Mouse (Mus musculus) forebrain, postnatal 0 days (tissue): ENCODE measurements at regions not wholly inside any gene's neighbourhood (a gene's known extent, or its start where the extent isn't known, plus 50 kb on each side); places are given as distances from the start of the nearest gene placed in this dataset.

ENCODE experiments used
- ATAC-seq: fragments of 200-750 bp; cut with Nextera tagmentation; 2 replicates; pipeline ENCODE4 v1.8.0; 2017; ENCODE audit warnings: mild to moderate bottlenecking, moderate library complexity
- DNase-seq: peaks from one replicate; pipeline ENCODE4 v3.0.0-alpha.2; 2015
- H3K27ac ChIP-seq: fragments of 300-500 bp; sonication (generic); 2 replicates; pipeline ENCODE4 v1.5.1; 2014; ENCODE audit warnings: low read depth, mild to moderate bottlenecking, antibody characterized with exemption, low read length, moderate library complexity, mixed read lengths
- H3K27me3 ChIP-seq: fragments of 300-500 bp; sonication (generic); 2 replicates; pipeline ENCODE4 v1.6.1; 2014; ENCODE audit warnings: mild to moderate bottlenecking, low read length, mixed read lengths; ENCODE audit not compliant: insufficient read depth
- H3K36me3 ChIP-seq: fragments of 300-500 bp; sonication (generic); 2 replicates; pipeline ENCODE4 v1.6.1; 2014; ENCODE audit warnings: mild to moderate bottlenecking, moderate library complexity; ENCODE audit not compliant: insufficient read depth
- H3K4me1 ChIP-seq: fragments of 300-500 bp; sonication (generic); 2 replicates; pipeline ENCODE4 v1.6.1; 2014; ENCODE audit warnings: antibody characterized with exemption; ENCODE audit not compliant: insufficient read depth
- H3K4me2 ChIP-seq: fragments of 300-500 bp; sonication (generic); 2 replicates; pipeline ENCODE4 v1.6.1; 2014; ENCODE audit warnings: low read depth, mild to moderate bottlenecking, moderate library complexity
- H3K4me3 ChIP-seq: fragments of 300-500 bp; sonication (generic); 2 replicates; pipeline ENCODE4 v1.5.1; 2014; ENCODE audit warnings: low read depth, low read length, mixed read lengths
- H3K9ac ChIP-seq: fragments of 300-500 bp; sonication (generic); 2 replicates; pipeline ENCODE4 v1.6.1; 2014; ENCODE audit warnings: mild to moderate bottlenecking
- H3K9me3 ChIP-seq: fragments of 300-500 bp; sonication (generic); 2 replicates; pipeline ENCODE4 v1.6.1; 2016; ENCODE audit warnings: low read length
- CTCF ChIP-seq: sonication (generic); IDR thresholded peaks from 2 replicates; pipeline ENCODE4 v1.5.1; 2016; ENCODE audit warnings: antibody characterized with exemption, control low read depth, low read depth
- WGBS: fragments of 180-500 bp; shearing (Covaris S2); extraction: QIAGEN DNeasy Blood & Tissue Kit; methylation state at CpG from one replicate; pipeline ENCODE4 v1.1.7; 2014; 5-methylcytosine and 5-hydroxymethylcytosine counted together

GRCm38 (mm10) chr14:96794806-96795205 is 275.9 kb upstream of the Klhl1 start:
- Histone ChIP-seq H3K4me3 (no peak overlapping the region), H3K9ac (no peak overlapping the region), H3K4me2 (no peak overlapping the region), H3K36me3 (no peaks in the 10 kb centered on the region), H3K27me3 (no peaks in the 10 kb centered on the region), H3K4me1 (no peaks in the 10 kb centered on the region), H3K27ac (no peak overlapping the region), H3K9me3 (no peaks in the 10 kb centered on the region)
- 97% methylated on average over 1 of the region's 1 CpGs for WGBS
- no peak for ATAC-seq
- TF ChIP-seq CTCF, result no peak
- DNase-seq, result no peak

GRCm38 (mm10) chr14:96787917-96788316 is 269.0 kb upstream of the Klhl1 start:
- WGBS, result 54% methylated on average over 3 of the region's 3 CpGs
- TF ChIP-seq CTCF, result no peak
- Histone ChIP-seq H3K27me3 (no peaks in the 10 kb centered on the region), H3K4me1 (no peaks in the 10 kb centered on the region), H3K4me3 (no peak overlapping the region), H3K36me3 (no peaks in the 10 kb centered on the region), H3K9ac (no peak overlapping the region), H3K27ac (no peak overlapping the region), H3K4me2 (no peak overlapping the region), H3K9me3 (no peaks in the 10 kb centered on the region)
- DNase-seq (no peak), ATAC-seq (no peak)

GRCm38 (mm10) chr14:96787286-96787685 is 268.4 kb upstream of the Klhl1 start:
- no peak for TF ChIP-seq CTCF
- no peak for ATAC-seq
- Histone ChIP-seq H3K4me3 (no peak overlapping the region), H3K9me3 (no peaks in the 10 kb centered on the region), H3K4me1 (no peaks in the 10 kb centered on the region), H3K27me3 (no peaks in the 10 kb centered on the region), H3K36me3 (no peaks in the 10 kb centered on the region), H3K27ac (no peak overlapping the region), H3K4me2 (no peak overlapping the region), H3K9ac (no peak overlapping the region)
- WGBS, result 13% methylated on average over 1 of the region's 1 CpGs
- no peak for DNase-seq

- no peak for DNase-seq
- no peaks in the 10 kb centered on the region for H3K9me3 ChIP-seq
- ATAC-seq, result no peak
- no peak overlapping the region for H3K27ac ChIP-seq
- H3K9ac ChIP-seq, result no peak overlapping the region
- H3K36me3 ChIP-seq, result no peaks in the 10 kb centered on the region
- H3K4me2 ChIP-seq, result no peak overlapping the region
- no peak overlapping the region for H3K4me3 ChIP-seq
- 73% methylated on average over 1 of the region's 1 CpGs for WGBS
- no peak for TF ChIP-seq CTCF
- no peaks in the 10 kb centered on the region for H3K4me1 ChIP-seq
- no peaks in the 10 kb centered on the region for H3K27me3 ChIP-seq
Observed at GRCm38 (mm10) chr14:96775801-96776200, 256.9 kb upstream of the Klhl1 start.

- TF ChIP-seq CTCF, result no peak
- Histone ChIP-seq H3K4me3 (no peak overlapping the region), H3K27ac (no peak overlapping the region), H3K27me3 (no peaks in the 10 kb centered on the region), H3K4me2 (no peak overlapping the region), H3K9ac (no peak overlapping the region), H3K9me3 (no peaks in the 10 kb centered on the region), H3K36me3 (no peaks in the 10 kb centered on the region), H3K4me1 (no peaks in the 10 kb centered on the region)
- WGBS, result 97% methylated on average over 8 of the region's 8 CpGs
- ATAC-seq (no peak), DNase-seq (no peak)
Observed at GRCm38 (mm10) chr14:96760591-96760990, 241.7 kb upstream of the Klhl1 start.

- Histone ChIP-seq H3K36me3 (no peaks in the 10 kb centered on the region), H3K27me3 (no peaks in the 10 kb centered on the region), H3K27ac (no peak overlapping the region), H3K4me2 (no peak overlapping the region), H3K4me1 (no peaks in the 10 kb centered on the region), H3K9me3 (no peaks in the 10 kb centered on the region), H3K4me3 (no peak overlapping the region), H3K9ac (no peak overlapping the region)
- WGBS, result 78% methylated on average over 4 of the region's 4 CpGs
- ATAC-seq (no peak), DNase-seq (no peak)
- no peak for TF ChIP-seq CTCF
Observed at GRCm38 (mm10) chr14:96733211-96733610, 214.3 kb upstream of the Klhl1 start.

- Histone ChIP-seq H3K27ac (no peak overlapping the region), H3K36me3 (no peaks in the 10 kb centered on the region), H3K27me3 (no peaks in the 10 kb centered on the region), H3K4me2 (no peak overlapping the region), H3K9ac (no peak overlapping the region), H3K4me1 (no peaks in the 10 kb centered on the region), H3K9me3 (no peaks in the 10 kb centered on the region), H3K4me3 (no peak overlapping the region)
- DNase-seq, result no peak
- no peak for TF ChIP-seq CTCF
- ATAC-seq, result no peak
Observed at GRCm38 (mm10) chr14:96697086-96697485, 178.2 kb upstream of the Klhl1 start.

GRCm38 (mm10) chr14:96690923-96691322 is 172.0 kb upstream of the Klhl1 start:
- H3K4me3 ChIP-seq, result no peak overlapping the region
- H3K9me3 ChIP-seq, result no peaks in the 10 kb centered on the region
- DNase-seq (no peak), ATAC-seq (no peak)
- H3K4me2 ChIP-seq, result no peak overlapping the region
- TF ChIP-seq CTCF, result no peak
- no peaks in the 10 kb centered on the region for H3K27me3 ChIP-seq
- H3K36me3 ChIP-seq, result no peaks in the 10 kb centered on the region
- no peaks in the 10 kb centered on the region for H3K4me1 ChIP-seq
- WGBS, result 62% methylated on average over 1 of the region's 1 CpGs
- H3K9ac ChIP-seq, result no peak overlapping the region
- no peak overlapping the region for H3K27ac ChIP-seq
